8 mouse cellular contexts compared by ENCODE assay signal in the genomic region with DNA sequence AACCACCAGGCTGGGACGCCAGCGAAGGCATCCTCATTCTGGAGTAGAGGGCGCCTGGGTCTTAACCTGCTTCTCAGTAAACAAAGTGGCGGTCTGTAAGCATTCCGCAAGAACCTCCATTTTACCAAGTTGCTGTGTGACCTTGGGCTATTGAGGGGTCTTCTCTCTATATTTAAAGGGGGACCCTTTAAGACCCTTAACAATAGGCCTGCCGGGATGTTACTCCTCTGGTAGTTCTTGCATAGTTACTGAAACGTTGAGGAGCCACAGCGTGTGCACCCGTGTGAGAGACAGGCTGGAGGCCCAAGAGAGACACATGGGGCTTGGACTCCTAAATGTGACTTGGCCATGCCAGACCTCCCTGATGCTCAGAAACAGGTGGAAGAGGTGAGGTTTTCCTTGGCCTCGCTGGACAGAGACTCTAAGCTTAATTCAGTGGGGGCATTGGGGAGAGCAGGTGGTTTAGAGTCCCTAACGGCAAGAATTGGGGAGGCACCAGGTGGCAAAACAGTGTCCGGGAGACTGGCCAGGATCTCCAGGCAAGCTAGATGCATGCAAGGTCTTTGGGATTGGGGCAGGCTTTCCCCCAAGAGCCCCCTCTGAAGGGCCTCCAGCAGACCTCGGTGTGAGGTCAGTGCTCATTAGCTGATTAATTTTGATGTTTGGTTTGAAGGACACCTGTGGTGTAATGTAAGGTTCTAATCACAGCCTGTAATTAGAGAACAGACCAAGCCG. TPM values are rescaled to one million over a fixed set of nuclear protein-coding genes. Genes with fewer than 3 reads are reported as not detected.
DNase-seq lines count a peak whose midpoint lies in the region; ATAC-seq lines count a peak whose summit lies in the region.

No protein-coding gene starts in this region.

- intact Hi-C loops in heart, postnatal 25 days (cut with DNase I) = no loop called here

- H3K4me2 ChIP-seq in embryonic facial prominence, embryonic 12.5 days (replicated peaks) = peak overlapping the region; percentile 81
- peak overlapping the region; percentile 81 for H3K4me2 ChIP-seq in limb, embryonic 13.5 days (replicated peaks)
- H3K4me2 ChIP-seq in stomach, embryonic 14.5 days (replicated peaks; ENCODE audit: low read depth, low read length) = peak overlapping the region; percentile 82

- H3K36me3 ChIP-seq in embryonic facial prominence, embryonic 12.5 days = peaks cover 12% of the 10 kb centered on the region; the same call in 1 of the 2 replicates
- peaks cover 21% of the 10 kb centered on the region for H3K36me3 ChIP-seq in limb, embryonic 13.5 days
- peaks cover 5% of the 10 kb centered on the region; the same call in 1 of the 2 replicates for H3K36me3 ChIP-seq in stomach, embryonic 14.5 days (ENCODE audit: control insufficient read depth, insufficient read depth, low read length)

- H3K27ac ChIP-seq in embryonic facial prominence, embryonic 12.5 days = peak overlapping the region; percentile 98
- H3K27ac ChIP-seq in limb, embryonic 13.5 days = peak overlapping the region; percentile 98
- peak overlapping the region; percentile 96 for H3K27ac ChIP-seq in stomach, embryonic 14.5 days (ENCODE audit: low read length)

- 1% methylated on average over 14 of the region's 14 CpGs for whole genome bisulfite sequencing in embryonic facial prominence, embryonic 12.5 days
- under 1% methylated on average over 14 of the region's 14 CpGs for WGBS in limb, embryonic 13.5 days
- 7% methylated on average over 14 of the region's 14 CpGs for WGBS in stomach, embryonic 14.5 days

- DNase-seq in heart, adult 11 months = peak; percentile 85
- no peak for DNase-seq in heart, postnatal 25 days (ENCODE audit: low spot score)
- DNase-seq in B cell, adult 2 months = peak; percentile 24 to 28
- DNase-seq in layer of hippocampus, postnatal 10 days (ENCODE audit: low spot score in 2 of 2) = no peak
- no peak for DNase-seq in urinary bladder, adult 18-20 months (ENCODE audit: low spot score in 2 of 2)

- H3K9me3 ChIP-seq in embryonic facial prominence, embryonic 12.5 days = no peaks in the 10 kb centered on the region
- no peaks in the 10 kb centered on the region for H3K9me3 ChIP-seq in limb, embryonic 13.5 days
- no peaks in the 10 kb centered on the region for H3K9me3 ChIP-seq in stomach, embryonic 14.5 days (ENCODE audit: control insufficient read depth, low read depth, low read length)

- H3K4me1 ChIP-seq in embryonic facial prominence, embryonic 12.5 days = peaks cover 41% of the 10 kb centered on the region
- peaks cover 47% of the 10 kb centered on the region for H3K4me1 ChIP-seq in limb, embryonic 13.5 days
- peaks cover 26% of the 10 kb centered on the region for H3K4me1 ChIP-seq in stomach, embryonic 14.5 days (ENCODE audit: control insufficient read depth, insufficient read depth, low read length)

- H3K4me3 ChIP-seq in embryonic facial prominence, embryonic 12.5 days = peak overlapping the region; percentile 88
- peak overlapping the region; percentile 85 for H3K4me3 ChIP-seq in limb, embryonic 13.5 days
- H3K4me3 ChIP-seq in stomach, embryonic 14.5 days (ENCODE audit: low read depth, low read length) = peak overlapping the region; percentile 69

- H3K9ac ChIP-seq in embryonic facial prominence, embryonic 12.5 days = peak overlapping the region; percentile 93
- peak overlapping the region; percentile 90 for H3K9ac ChIP-seq in limb, embryonic 13.5 days
- peak overlapping the region; percentile 83; the same call in 1 of the 2 replicates for H3K9ac ChIP-seq in stomach, embryonic 14.5 days (replicated peaks; ENCODE audit: low read depth, low read length)

- no peaks in the 10 kb centered on the region for H3K27me3 ChIP-seq in embryonic facial prominence, embryonic 12.5 days
- H3K27me3 ChIP-seq in limb, embryonic 13.5 days = no peaks in the 10 kb centered on the region
- no peaks in the 10 kb centered on the region for H3K27me3 ChIP-seq in stomach, embryonic 14.5 days (ENCODE audit: control insufficient read depth, insufficient read depth, low read length)

- no peak for ATAC-seq in embryonic facial prominence, embryonic 12.5 days (ENCODE audit: insufficient number of reproducible peaks, insufficient read depth, low FRiP score, low TSS enrichment)
- no peak for ATAC-seq in limb, embryonic 13.5 days (ENCODE audit: low FRiP score, low read depth)
- no peak for ATAC-seq in stomach, embryonic 14.5 days (ENCODE audit: insufficient number of reproducible peaks, insufficient read depth, low FRiP score, low read depth)

RNA-seq across cellular contexts. Expression of a gene that starts 1.8 kb away (rescaled TPM):
- 10 to 100 TPM; 35.2 to 42.0 TPM for total RNA-seq in heart, postnatal 25 days (2021)
- polyA plus RNA-seq in embryonic facial prominence, embryonic 12.5 days (2016; fragmentation: Nextera tagmentation; extraction: Ambion mirVana) = 236 and 247 TPM in 2 replicates
- polyA plus RNA-seq in limb, embryonic 13.5 days (2015; fragmentation: Nextera tagmentation; extraction: Ambion mirVana) = 234 and 241 TPM in 2 replicates
- polyA plus RNA-seq in stomach, embryonic 14.5 days (2014; fragmentation: Nextera tagmentation; extraction: Ambion mirVana) = 231 and 239 TPM in 2 replicates
- 10 to 100 TPM; 35.1 to 35.6 TPM for total RNA-seq in layer of hippocampus, postnatal 10 days (2021)

RNA-seq across cellular contexts. Expression of a gene that starts 7.5 kb away (rescaled TPM):
- total RNA-seq in heart, postnatal 25 days (2021) = 1 to 10 TPM; 7.3 to 7.7 TPM
- 18.2 and 20.3 TPM in 2 replicates for polyA plus RNA-seq in embryonic facial prominence, embryonic 12.5 days (2016; fragmentation: Nextera tagmentation; extraction: Ambion mirVana)
- polyA plus RNA-seq in limb, embryonic 13.5 days (2015; fragmentation: Nextera tagmentation; extraction: Ambion mirVana) = 20.2 and 21.0 TPM in 2 replicates
- polyA plus RNA-seq in stomach, embryonic 14.5 days (2014; fragmentation: Nextera tagmentation; extraction: Ambion mirVana) = 22.6 and 24.3 TPM in 2 replicates
- 10 to 100 TPM; 61.4 to 72.2 TPM for total RNA-seq in layer of hippocampus, postnatal 10 days (2021)

RNA-seq across cellular contexts. Expression of a gene that starts 36.9 kb away (rescaled TPM):
- under 1 TPM; 0.11 to 0.44 TPM for total RNA-seq in heart, postnatal 25 days (2021)
- 0.68 and 0.73 TPM in 2 replicates for polyA plus RNA-seq in embryonic facial prominence, embryonic 12.5 days (2016; fragmentation: Nextera tagmentation; extraction: Ambion mirVana)
- polyA plus RNA-seq in limb, embryonic 13.5 days (2015; fragmentation: Nextera tagmentation; extraction: Ambion mirVana) = 0.31 and 0.34 TPM in 2 replicates
- polyA plus RNA-seq in stomach, embryonic 14.5 days (2014; fragmentation: Nextera tagmentation; extraction: Ambion mirVana) = 0.17 and 0.27 TPM in 2 replicates
- 10 to 100 TPM; 12.2 to 16.1 TPM for total RNA-seq in layer of hippocampus, postnatal 10 days (2021)

Comparison
In these comparisons a context has a peak if more than half of its experiments do, and no peak if none do; other contexts are left out.
1. DNase-seq: peak in heart, adult 11 months (single experiment) and B cell, adult 2 months (2 of 2); none in heart, postnatal 25 days (single experiment), layer of hippocampus, postnatal 10 days (0 of 2) and urinary bladder, adult 18-20 months (0 of 2).
2. Peak in every context shown above with its lines, with median percentiles within 50 percentile points of each other: H3K27ac ChIP-seq, H3K4me2 ChIP-seq, H3K4me3 ChIP-seq and H3K9ac ChIP-seq.